Mouse (Mus musculus): ENCODE measurements around the gene Neurl2. TPM values are rescaled to one million over a fixed set of nuclear protein-coding genes. Genes with fewer than 3 reads are reported as not detected.

Neurl2 gene
- 2.3 and 2.5 TPM in 2 replicates for polyA plus RNA-seq (2012; ENCODE audit: low replicate concordance)

DNA sequence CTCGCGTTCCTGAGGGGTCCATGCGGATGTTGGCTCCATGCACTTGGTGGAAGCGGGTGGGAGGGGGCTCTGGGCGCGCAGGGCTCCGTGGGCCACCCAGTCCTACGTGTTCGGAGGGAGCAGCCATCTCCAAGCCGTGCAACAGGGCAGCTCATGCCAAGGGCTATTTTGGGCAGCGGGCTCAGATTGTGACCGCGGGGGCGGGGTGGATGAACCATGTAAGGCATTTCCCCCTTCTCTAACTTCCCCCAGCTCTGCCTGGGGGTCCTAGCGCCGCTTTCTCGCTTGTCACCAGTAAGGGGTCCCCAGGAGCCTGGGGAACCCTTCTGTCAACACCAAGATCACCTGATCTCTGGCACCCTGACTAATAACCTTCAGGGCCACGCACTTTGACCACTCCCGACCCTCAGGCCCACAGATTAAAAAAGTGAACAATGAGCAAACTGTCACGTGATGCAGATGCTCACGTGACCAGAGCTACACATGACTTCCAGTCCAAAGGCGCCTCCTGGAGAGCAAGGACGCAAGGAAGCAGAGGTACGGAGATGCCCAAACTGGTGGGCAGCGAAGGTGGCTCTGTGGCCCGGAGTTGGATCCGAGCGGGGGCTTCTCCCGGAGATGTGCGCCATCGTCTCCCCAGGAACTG, at the start of gene Neurl2:
Gene Neurl2, minus strand, starts transcription at position 143 of the 646 bp plus-strand sequence.

DNA sequence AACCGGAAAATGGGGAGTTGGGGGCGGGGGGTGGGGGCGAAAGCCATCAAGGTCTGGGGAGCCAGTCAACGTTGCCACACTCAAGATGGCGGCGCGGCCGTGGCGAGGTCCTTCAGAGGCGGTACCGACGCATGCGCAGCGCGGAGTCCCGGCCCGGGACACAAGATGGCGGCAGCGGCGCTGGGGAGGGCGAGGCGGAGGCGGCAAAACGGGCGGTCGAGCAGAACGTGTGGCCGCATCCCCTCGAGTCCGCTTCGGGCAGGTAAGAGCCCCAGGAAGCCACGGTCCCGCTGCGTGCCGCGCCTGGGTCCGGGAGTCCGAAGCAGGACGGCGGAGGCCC, 45.9 kb upstream of the Neurl2 start, which contains the start of gene Pcif1:
Gene Pcif1, plus strand, starts transcription at position 77 of the 340 bp plus-strand sequence.

DNA sequence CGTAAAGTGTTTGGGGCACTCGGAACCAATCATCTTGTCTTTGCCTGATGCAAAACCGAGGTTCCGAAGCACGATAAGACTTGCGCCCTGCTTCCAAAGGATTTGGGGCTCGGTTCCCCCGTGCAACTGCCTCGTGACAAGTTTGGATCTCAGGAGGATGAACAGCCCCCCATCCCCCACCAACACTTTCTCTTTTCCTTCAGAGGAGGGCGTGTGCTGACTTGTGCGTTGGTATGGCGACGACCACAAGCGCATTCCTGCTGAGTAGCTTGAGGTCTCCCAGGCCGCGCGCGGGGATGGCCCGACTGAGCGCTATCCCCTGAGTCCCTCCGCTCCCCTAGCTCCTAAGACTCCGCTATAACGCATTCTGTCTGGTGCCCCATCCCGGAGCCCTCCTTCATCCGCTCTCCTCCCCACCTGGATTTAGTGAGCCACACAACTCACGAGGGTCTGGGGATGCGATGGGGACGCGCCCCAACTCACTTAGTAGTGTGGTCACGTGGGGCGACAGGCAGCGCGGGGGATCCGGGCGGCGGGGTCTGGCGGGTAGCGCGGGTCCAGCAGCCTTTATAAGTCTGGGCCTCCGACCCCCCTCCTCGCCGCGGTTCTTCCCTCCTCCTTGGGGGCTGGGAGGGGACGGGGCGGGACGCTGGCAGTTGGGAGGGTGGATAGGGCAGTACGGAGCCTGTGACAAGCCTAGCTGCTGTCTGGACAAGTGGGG, 24.0 kb upstream of the Neurl2 start, which contains the start of gene Pltp:
Gene Pltp, minus strand, starts transcription at position 611 of the 721 bp plus-strand sequence.

DNA sequence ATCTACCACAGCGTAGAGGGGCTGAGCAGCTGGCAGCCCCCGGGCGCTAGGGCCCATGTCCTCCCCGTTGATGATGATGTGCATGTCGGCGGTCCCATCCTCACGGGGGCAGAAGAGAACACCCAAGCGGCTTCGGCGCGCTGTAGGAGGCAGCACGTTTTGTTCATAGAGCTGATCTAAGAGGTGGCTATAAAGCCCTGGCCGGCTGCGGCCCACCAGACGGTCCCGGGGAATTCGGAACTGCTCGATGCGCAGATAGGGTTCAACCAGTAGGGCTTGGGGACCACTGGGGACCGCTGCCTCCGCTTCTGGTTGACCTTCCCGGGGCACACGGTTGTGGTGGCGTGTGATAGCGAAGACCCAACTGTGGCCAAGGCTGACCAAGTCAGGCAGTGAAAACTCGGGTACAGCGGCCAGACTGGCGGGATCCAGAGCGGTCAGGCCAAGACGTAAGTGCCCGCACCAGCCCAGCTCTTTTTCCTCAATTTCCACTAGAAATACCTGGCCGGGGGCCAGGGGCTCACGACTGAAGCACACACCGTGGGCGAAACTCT, 431 bp downstream of the Neurl2 start, which contains the start of gene Ctsa:
Gene Ctsa, plus strand, starts transcription at position 126 of the 554 bp plus-strand sequence.

GRCm38 (mm10) chr2:164828437-164828836, 4.8 kb downstream of the Neurl2 start, which contains the start of gene Spata25:
Spata25 (minus strand) TSS chr2:164828537.

GRCm38 (mm10) chr2:164822636-164823165, 10.6 kb downstream of the Neurl2 start, which contains the start of gene Zswim1:
Zswim1 (plus strand) TSS chr2:164822686.

DNA sequence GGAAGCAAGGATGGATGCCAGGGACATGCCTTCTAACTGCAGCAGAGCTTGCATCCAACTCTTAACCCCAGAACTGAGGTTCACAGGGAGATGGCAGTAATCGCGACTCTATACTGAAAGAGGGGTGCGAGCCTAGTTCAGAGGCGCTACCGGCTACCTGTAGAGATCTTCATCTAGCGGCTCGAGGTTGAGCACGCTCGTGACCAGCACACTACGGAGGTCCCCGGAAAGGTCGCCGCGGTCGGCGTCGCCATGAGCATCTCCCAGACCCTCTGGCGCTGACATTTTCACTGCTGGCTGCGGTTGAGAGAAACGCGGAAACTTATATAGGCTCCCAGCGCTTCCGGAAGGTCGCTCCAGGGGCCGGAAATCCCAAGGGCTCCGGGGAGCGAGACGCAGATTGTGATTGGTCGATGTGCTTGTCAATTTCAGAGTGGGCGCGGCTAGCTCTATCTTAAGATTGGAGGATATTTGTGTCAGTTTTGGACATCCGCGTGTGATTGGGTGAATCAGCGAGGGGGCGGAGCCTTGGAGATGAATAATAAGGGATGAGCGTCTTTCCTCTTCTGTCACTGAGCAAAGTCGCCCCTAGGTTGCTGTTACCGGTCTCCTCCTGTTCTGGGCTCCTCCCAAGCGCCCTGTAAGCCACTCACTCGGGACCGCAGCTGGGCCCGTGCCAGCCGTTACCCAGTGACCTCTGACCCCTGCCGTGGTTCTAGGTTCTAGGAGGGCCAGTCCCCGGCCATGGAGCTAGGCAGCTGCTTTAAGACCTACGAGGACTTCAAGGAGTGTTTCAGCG, 28.5 kb downstream of the Neurl2 start, which contains the start of the genes Acot8 and Zswim3:
Gene Acot8, minus strand, starts transcription at position 350 of the 799 bp plus-strand sequence.
Gene Zswim3, plus strand, starts transcription at position 566 of the 799 bp plus-strand sequence.

DNA sequence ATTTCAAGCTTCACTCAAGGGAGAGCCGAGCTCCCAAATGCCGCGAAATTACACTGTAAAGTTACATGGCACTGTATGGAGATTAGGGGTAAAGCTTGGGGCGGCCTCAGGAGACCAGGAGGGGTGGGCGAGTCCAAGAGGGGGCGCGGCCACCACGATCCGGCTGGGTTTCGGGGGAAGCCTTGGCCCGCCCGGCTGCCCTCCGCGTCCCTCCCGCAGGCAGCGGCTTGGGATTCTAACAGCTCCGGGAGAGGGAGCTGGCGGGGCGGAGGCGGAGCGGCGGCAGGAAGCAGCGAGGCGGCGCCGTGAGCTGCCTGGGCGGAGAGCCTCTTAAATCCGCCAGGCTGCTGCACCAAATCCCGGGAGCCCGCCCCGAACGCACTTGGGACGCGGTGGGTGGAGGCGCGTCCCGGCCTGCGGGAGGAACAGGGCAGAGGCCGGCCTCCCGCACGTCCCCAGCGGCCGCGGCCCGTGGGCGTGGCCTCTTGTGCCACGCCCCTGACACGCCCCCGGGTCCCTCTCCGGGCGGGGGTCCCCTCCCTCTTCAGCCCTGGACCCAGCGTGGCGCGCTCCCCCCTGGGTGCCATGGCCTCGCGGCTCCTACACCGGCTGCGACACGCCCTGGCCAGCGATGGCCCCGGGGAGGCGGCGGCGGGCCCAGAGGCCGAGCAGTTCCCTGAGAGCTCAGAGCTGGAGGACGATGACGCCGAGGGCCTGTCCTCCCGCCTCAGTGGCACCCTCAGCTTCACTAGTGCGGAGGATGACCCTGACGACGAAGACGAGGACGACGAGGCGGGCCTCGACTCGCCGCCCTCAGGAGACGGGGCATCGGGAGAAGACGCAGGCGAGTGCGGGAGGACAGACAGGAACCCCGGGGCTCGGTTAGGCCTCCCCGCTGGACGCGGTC, 47.5 kb downstream of the Neurl2 start, which contains the start of gene Snx21:
Gene Snx21, plus strand, starts transcription at position 343 of the 907 bp plus-strand sequence.

Other genes starting within 250 kb of the Neurl2 start
- not detected in 2 replicates for gene Wfdc6a, start 248.0 kb downstream of the Neurl2 start, polyA plus RNA-seq (2012; ENCODE audit: low replicate concordance)
- not detected in 2 replicates for gene Eppin, start 239.9 kb downstream of the Neurl2 start, polyA plus RNA-seq (2012; ENCODE audit: low replicate concordance)
- not detected in 2 replicates for gene Wfdc6b, start 219.9 kb downstream of the Neurl2 start, polyA plus RNA-seq (2012; ENCODE audit: low replicate concordance)
- gene Wfdc8, start 219.8 kb downstream of the Neurl2 start, polyA plus RNA-seq (2012; ENCODE audit: low replicate concordance) = not detected in 2 replicates
- gene Wfdc16, start 194.7 kb downstream of the Neurl2 start, polyA plus RNA-seq (2012; ENCODE audit: low replicate concordance) = not detected in 2 replicates
- not detected in 2 replicates for gene Wfdc10, start 177.4 kb downstream of the Neurl2 start, polyA plus RNA-seq (2012; ENCODE audit: low replicate concordance)
- not detected in 2 replicates for gene Wfdc9, start 176.9 kb downstream of the Neurl2 start, polyA plus RNA-seq (2012; ENCODE audit: low replicate concordance)
- not detected in 2 replicates for gene Wfdc11, start 159.4 kb downstream of the Neurl2 start, polyA plus RNA-seq (2012; ENCODE audit: low replicate concordance)
- not detected in 2 replicates for gene Wfdc13, start 148.3 kb downstream of the Neurl2 start, polyA plus RNA-seq (2012; ENCODE audit: low replicate concordance)
- not detected in 2 replicates for gene Spint4, start 135.0 kb downstream of the Neurl2 start, polyA plus RNA-seq (2012; ENCODE audit: low replicate concordance)
- not detected in 2 replicates for gene Spint5, start 118.2 kb downstream of the Neurl2 start, polyA plus RNA-seq (2012; ENCODE audit: low replicate concordance)
- gene Wfdc3, start 87.5 kb downstream of the Neurl2 start, polyA plus RNA-seq (2012; ENCODE audit: low replicate concordance) = 0.14 TPM in 1 of 2 replicates, not detected in the other
- gene Dnttip1, start 87.5 kb downstream of the Neurl2 start, polyA plus RNA-seq (2012; ENCODE audit: low replicate concordance) = 30.4 and 109 TPM in 2 replicates
- 143 and 160 TPM in 2 replicates for gene Ube2c, start 63.6 kb downstream of the Neurl2 start, polyA plus RNA-seq (2012; ENCODE audit: low replicate concordance)
- not detected in 2 replicates for gene Tnnc2, start 53.5 kb downstream of the Neurl2 start, polyA plus RNA-seq (2012; ENCODE audit: low replicate concordance)
- gene Snx21, start 47.6 kb downstream of the Neurl2 start, polyA plus RNA-seq (2012; ENCODE audit: low replicate concordance) = 3.9 and 10.1 TPM in 2 replicates
- gene Acot8, start 28.6 kb downstream of the Neurl2 start, polyA plus RNA-seq (2012; ENCODE audit: low replicate concordance) = 13.5 and 59.4 TPM in 2 replicates
- gene Zswim3, start 28.4 kb downstream of the Neurl2 start, polyA plus RNA-seq (2012; ENCODE audit: low replicate concordance) = 0.55 and 2.0 TPM in 2 replicates
- 15.5 and 30.3 TPM in 2 replicates for gene Zswim1, start 10.8 kb downstream of the Neurl2 start, polyA plus RNA-seq (2012; ENCODE audit: low replicate concordance)
- gene Spata25, start 4.9 kb downstream of the Neurl2 start, polyA plus RNA-seq (2012; ENCODE audit: low replicate concordance) = not detected in 2 replicates
- 21.4 and 125 TPM in 2 replicates for gene Ctsa, start 583 bp downstream of the Neurl2 start, polyA plus RNA-seq (2012; ENCODE audit: low replicate concordance)
- gene Pltp, start 24.3 kb upstream of the Neurl2 start, polyA plus RNA-seq (2012; ENCODE audit: low replicate concordance) = 9.3 and 14.4 TPM in 2 replicates
- 64.8 and 66.4 TPM in 2 replicates for gene Pcif1, start 45.8 kb upstream of the Neurl2 start, polyA plus RNA-seq (2012; ENCODE audit: low replicate concordance)
- 63.2 and 88.5 TPM in 2 replicates for gene Zfp335, start 78.3 kb upstream of the Neurl2 start, polyA plus RNA-seq (2012; ENCODE audit: low replicate concordance)
- 5.0 and 9.8 TPM in 2 replicates for gene Mmp9, start 107.3 kb upstream of the Neurl2 start, polyA plus RNA-seq (2012; ENCODE audit: low replicate concordance)
- gene Slc12a5, start 127.3 kb upstream of the Neurl2 start, polyA plus RNA-seq (2012; ENCODE audit: low replicate concordance) = 0.27 and 0.64 TPM in 2 replicates
- 43.1 and 78.6 TPM in 2 replicates for gene Ncoa5, start 201.4 kb upstream of the Neurl2 start, polyA plus RNA-seq (2012; ENCODE audit: low replicate concordance)
- gene Cd40, start 222.2 kb upstream of the Neurl2 start, polyA plus RNA-seq (2012; ENCODE audit: low replicate concordance) = 0.64 and 2.4 TPM in 2 replicates